Mouse (Mus musculus) urinary bladder, adult 2 months (tissue): ENCODE measurements at regions not wholly inside any gene's neighbourhood (a gene's known extent, or its start where the extent isn't known, plus 50 kb on each side); places are given as distances from the start of the nearest gene placed in this dataset.
A peak's percentile ranks its signal among the peaks of the same experiment; 100 is the strongest.

Experiments
- DNase-seq: peaks from one replicate; pipeline ENCODE4 v3.0.0; 2022; ENCODE audit warnings: low spot score

DNA sequence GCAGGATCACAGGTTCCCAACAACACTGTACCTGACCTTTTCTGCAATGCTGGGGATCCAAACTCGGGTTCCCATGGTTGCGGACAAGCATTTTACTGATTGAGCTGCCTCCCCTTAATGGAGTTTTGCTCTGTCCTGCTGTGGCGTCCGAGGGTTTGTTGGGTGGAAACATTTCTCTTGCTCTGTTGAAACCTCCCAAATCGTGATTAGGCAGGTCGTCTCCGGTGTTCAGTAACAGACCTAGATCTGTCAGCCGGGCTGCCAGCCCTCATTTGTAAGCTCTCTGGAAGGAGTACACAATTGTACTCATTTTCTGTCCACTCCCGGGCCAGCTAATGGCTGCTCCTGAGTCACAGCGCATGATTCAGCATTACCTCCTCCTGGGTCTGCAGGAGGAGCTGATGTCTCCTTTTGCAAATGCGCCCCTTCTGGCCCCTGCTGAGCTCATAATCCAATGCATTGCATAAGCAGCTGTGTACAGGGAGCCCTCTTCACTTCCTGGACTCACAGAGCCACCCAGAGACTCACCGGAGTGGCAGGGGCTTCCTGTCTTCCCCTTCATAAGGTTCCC, 49.8 kb upstream of the Sipa1l2 start:
- peak; percentile 36 for DNase-seq
